Mouse (Mus musculus) heart, postnatal 0 days (tissue): Measurements from ENCODE around the gene Tmbim1.

Experiments used
- CTCF ChIP-seq: IDR thresholded peaks from 2 replicates; pipeline ENCODE4 v1.5.1; 2016; ENCODE audit warnings: antibody characterized with exemption, control low read depth, low read depth
- EP300 ChIP-seq: IDR thresholded peaks from 2 replicates; pipeline ENCODE4 v1.6.1; 2016; ENCODE audit warnings: antibody characterized with exemption, low read depth

GRCm38 (mm10) chr1:74289740-74290139 lies 15.7 kb downstream of the Tmbim1 start:
- TF ChIP-seq CTCF (no peak), EP300 (no peak)
